Mouse (Mus musculus) midbrain, postnatal 0 days (tissue): ENCODE measurements at regions not wholly inside any gene's neighbourhood (a gene's known extent, or its start where the extent isn't known, plus 50 kb on each side); places are given as distances from the start of the nearest gene placed in this dataset.

Source experiments
- ATAC-seq: fragments of 200-750 bp; cut with Nextera tagmentation; 2 replicates; pipeline ENCODE4 v1.8.0; 2017; ENCODE audit warnings: moderate number of reproducible peaks, mild to moderate bottlenecking, moderate TSS enrichment, moderate library complexity; ENCODE audit not compliant: low FRiP score
- DNase-seq: peaks from one replicate; pipeline ENCODE4 v3.0.0-alpha.2; 2015; ENCODE audit warnings: low spot score
- H3K27ac ChIP-seq: fragments of 300-500 bp; sonication (generic); 2 replicates; pipeline ENCODE4 v1.5.1; 2014; ENCODE audit warnings: low read depth, mild to moderate bottlenecking, low read length, mixed read lengths
- H3K27me3 ChIP-seq: fragments of 300-500 bp; sonication (generic); 2 replicates; pipeline ENCODE4 v1.6.1; 2014; ENCODE audit warnings: low read length, control low read depth, mixed read lengths; ENCODE audit not compliant: insufficient read depth
- H3K36me3 ChIP-seq: fragments of 300-500 bp; sonication (generic); 2 replicates; pipeline ENCODE4 v1.6.1; 2014; ENCODE audit warnings: low read length, control low read depth, mixed read lengths; ENCODE audit not compliant: insufficient read depth
- H3K4me1 ChIP-seq: fragments of 300-500 bp; sonication (generic); 2 replicates; pipeline ENCODE4 v1.6.1; 2014; ENCODE audit warnings: mild to moderate bottlenecking, control low read depth, antibody characterized with exemption, low read length, mixed read lengths; ENCODE audit not compliant: insufficient read depth
- H3K4me2 ChIP-seq: fragments of 300-500 bp; sonication (generic); 2 replicates; pipeline ENCODE4 v1.6.1; 2014; ENCODE audit warnings: low read depth, mild to moderate bottlenecking, low read length, mixed read lengths; ENCODE audit not compliant: poor library complexity, severe bottlenecking
- H3K4me3 ChIP-seq: fragments of 300-500 bp; sonication (generic); 2 replicates; pipeline ENCODE4 v1.5.1; 2014; ENCODE audit warnings: low read depth, mild to moderate bottlenecking, low read length, moderate library complexity
- H3K9ac ChIP-seq: fragments of 300-500 bp; sonication (generic); replicated peaks from 2 replicates; pipeline ENCODE4 v1.6.1; 2014; ENCODE audit warnings: mild to moderate bottlenecking, low read length, moderate library complexity, mixed read lengths; ENCODE audit not compliant: poor library complexity, severe bottlenecking
- H3K9me3 ChIP-seq: fragments of 300-500 bp; sonication (generic); 2 replicates; pipeline ENCODE4 v1.6.1; 2016; ENCODE audit warnings: low read length, control low read depth
- CTCF ChIP-seq: IDR thresholded peaks from 2 replicates; pipeline ENCODE4 v1.5.1; 2016; ENCODE audit warnings: antibody characterized with exemption, mild to moderate bottlenecking
- WGBS: fragments of 180-500 bp; shearing (Covaris S2); extraction: QIAGEN DNeasy Blood & Tissue Kit; methylation state at CpG from one replicate; pipeline ENCODE4 v1.1.7; 2014; 5-methylcytosine and 5-hydroxymethylcytosine counted together

DNA sequence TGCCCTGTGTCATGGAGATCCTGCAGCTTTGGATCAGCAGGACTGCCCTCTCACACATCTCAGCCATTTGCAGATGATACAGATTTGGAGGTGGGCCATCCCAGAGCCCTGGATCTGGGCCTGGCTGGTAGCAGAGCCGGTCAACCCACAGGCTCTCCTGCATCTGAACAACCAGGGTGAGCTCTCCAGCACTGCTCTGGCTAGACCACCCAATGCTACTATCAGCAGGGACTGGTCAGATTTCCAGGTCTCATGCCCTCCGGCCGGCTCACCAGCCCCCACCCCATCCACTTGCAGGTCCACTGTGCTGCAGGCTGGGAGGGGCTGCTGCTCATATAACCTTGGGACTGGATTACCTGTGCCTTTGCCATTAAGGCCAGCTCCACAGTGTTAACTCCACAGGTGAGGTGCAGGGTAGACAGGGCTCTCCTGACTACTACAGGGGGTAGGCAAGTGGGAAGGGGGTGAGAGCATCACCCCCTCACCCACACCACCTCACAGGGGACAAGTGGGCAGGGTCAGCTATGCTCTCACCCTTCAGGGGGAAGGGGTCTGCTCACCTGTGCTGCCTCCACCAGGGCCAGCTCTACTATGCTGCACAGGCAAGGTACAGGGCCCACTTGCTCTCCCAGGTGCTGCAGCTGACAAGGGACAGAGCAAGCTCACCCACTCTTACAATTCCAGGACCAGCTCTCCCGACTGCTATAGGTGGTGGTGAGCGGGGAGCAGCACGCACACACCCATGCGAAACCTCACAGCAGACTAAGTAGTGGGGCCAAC, 81.6 kb downstream of the Gpr65 start:
- no peaks in the 10 kb centered on the region for H3K27me3 ChIP-seq

GRCm38 (mm10) chr12:98352401-98352800, 84.0 kb downstream of the Gpr65 start:
- no peak for TF ChIP-seq CTCF
- ATAC-seq (no peak), DNase-seq (no peak)
- no peaks in the 10 kb centered on the region for H3K9me3 ChIP-seq
- no peaks in the 10 kb centered on the region for H3K27me3 ChIP-seq
- H3K9ac ChIP-seq = no peak overlapping the region
- no peaks in the 10 kb centered on the region for H3K36me3 ChIP-seq
- no peak overlapping the region for H3K27ac ChIP-seq
- WGBS = 90% methylated on average over 2 of the region's 2 CpGs
- no peak overlapping the region for H3K4me3 ChIP-seq
- H3K4me1 ChIP-seq = no peaks in the 10 kb centered on the region
- H3K4me2 ChIP-seq = no peak overlapping the region

More for the DNA sequence above, 81.6 kb downstream of the Gpr65 start:
- ATAC-seq (no peak), DNase-seq (no peak)
- TF ChIP-seq CTCF = no peak
- Histone ChIP-seq H3K9ac (no peak overlapping the region), H3K4me1 (no peaks in the 10 kb centered on the region), H3K4me2 (no peak overlapping the region), H3K27ac (no peak overlapping the region), H3K36me3 (no peaks in the 10 kb centered on the region), H3K4me3 (no peak overlapping the region), H3K9me3 (no peaks in the 10 kb centered on the region)
- 87% methylated on average over 7 of the region's 7 CpGs for WGBS

- Histone ChIP-seq H3K27ac (no peak overlapping the region), H3K9me3 (no peaks in the 10 kb centered on the region), H3K4me1 (no peaks in the 10 kb centered on the region), H3K36me3 (no peaks in the 10 kb centered on the region), H3K27me3 (no peaks in the 10 kb centered on the region), H3K4me2 (no peak overlapping the region), H3K4me3 (no peak overlapping the region), H3K9ac (no peak overlapping the region)
- TF ChIP-seq CTCF = no peak
- 76% methylated on average over 1 of the region's 1 CpGs for WGBS
- no peak for ATAC-seq
- DNase-seq = no peak
Measured at GRCm38 (mm10) chr12:98354545-98354944, 86.1 kb downstream of the Gpr65 start.

GRCm38 (mm10) chr12:98367583-98367982, 99.1 kb downstream of the Gpr65 start:
- no peak overlapping the region for H3K27ac ChIP-seq
- no peak overlapping the region for H3K4me3 ChIP-seq
- 50% methylated on average over 2 of the region's 2 CpGs for WGBS
- no peak for TF ChIP-seq CTCF
- no peaks in the 10 kb centered on the region for H3K9me3 ChIP-seq
- DNase-seq = no peak
- no peaks in the 10 kb centered on the region for H3K36me3 ChIP-seq
- H3K4me2 ChIP-seq = no peak overlapping the region
- no peaks in the 10 kb centered on the region for H3K27me3 ChIP-seq
- H3K4me1 ChIP-seq = no peaks in the 10 kb centered on the region
- ATAC-seq = no peak
- no peak overlapping the region for H3K9ac ChIP-seq

GRCm38 (mm10) chr12:98370771-98371170, 102.3 kb downstream of the Gpr65 start:
- no peak overlapping the region for H3K4me2 ChIP-seq
- H3K4me3 ChIP-seq = no peak overlapping the region
- WGBS = 79% methylated on average over 3 of the region's 3 CpGs
- TF ChIP-seq CTCF = no peak
- no peak overlapping the region for H3K9ac ChIP-seq
- no peak for ATAC-seq
- H3K4me1 ChIP-seq = no peaks in the 10 kb centered on the region
- no peak for DNase-seq
- H3K36me3 ChIP-seq = no peaks in the 10 kb centered on the region
- no peaks in the 10 kb centered on the region for H3K9me3 ChIP-seq
- H3K27me3 ChIP-seq = no peaks in the 10 kb centered on the region
- H3K27ac ChIP-seq = no peak overlapping the region

DNA sequence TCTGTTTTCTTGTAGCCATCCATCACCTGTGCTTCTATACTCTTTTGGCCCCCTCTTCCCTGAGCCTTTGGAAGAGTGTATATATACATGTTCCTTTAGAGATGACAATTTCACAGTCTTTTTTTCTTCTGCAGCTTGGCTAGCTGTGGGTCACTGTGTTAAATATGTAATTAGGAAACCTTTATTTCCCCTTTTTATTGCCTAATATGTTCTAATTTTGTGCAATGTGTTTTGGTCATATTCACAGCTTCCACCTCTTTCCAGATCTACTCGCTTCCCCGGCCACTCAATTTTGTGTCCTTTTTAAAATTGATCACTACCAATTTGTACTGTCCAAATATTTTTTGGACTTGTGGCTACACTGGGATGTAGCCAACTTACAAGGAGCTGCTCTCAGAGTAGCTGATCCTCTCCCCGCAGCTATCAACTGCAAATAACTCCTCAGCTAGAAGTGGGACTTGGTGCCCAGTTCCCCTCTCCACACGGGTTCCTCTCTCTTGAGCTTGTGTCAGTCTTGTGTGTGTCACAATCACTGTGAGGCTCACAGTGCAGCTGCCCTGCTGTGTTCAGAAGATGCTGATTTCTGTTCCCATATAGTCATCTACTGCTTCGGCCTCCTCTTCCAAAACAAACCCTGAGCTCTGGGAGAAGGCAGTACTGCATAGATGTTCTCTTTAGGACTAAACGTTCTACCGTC, 106.9 kb downstream of the Gpr65 start:
- no peak for ATAC-seq
- 90% methylated on average over 7 of the region's 7 CpGs for WGBS

More for the DNA sequence above, 106.9 kb downstream of the Gpr65 start:
- Histone ChIP-seq H3K4me3 (no peak overlapping the region), H3K27ac (no peak overlapping the region), H3K36me3 (no peaks in the 10 kb centered on the region), H3K9me3 (no peaks in the 10 kb centered on the region), H3K4me2 (no peak overlapping the region), H3K4me1 (no peaks in the 10 kb centered on the region), H3K27me3 (no peaks in the 10 kb centered on the region), H3K9ac (no peak overlapping the region)
- DNase-seq = no peak
- no peak for TF ChIP-seq CTCF
